Mouse (Mus musculus) gastrocnemius, postnatal 36 days (tissue): Measurements from ENCODE around the gene Lrmp. TPM values are rescaled to one million over a fixed set of nuclear protein-coding genes. Genes with fewer than 3 reads are reported as not detected.

Experiments
- DNase-seq, 2 experiments: peaks; one replicate each; pipeline ENCODE4 v3.0.0; 2022
- intact Hi-C: fragments of 180-260 bp; cut with DNase I; formaldehyde crosslinking; loops from one replicate; pipeline ENCODE4 v1.15.1; 2025
- total RNA-seq, 2 experiments: library from RNA; stranded (reverse); gene quantifications; 2 replicates each; pipeline ENCODE4 v1.2.3; 2021

Lrmp gene
- total RNA-seq, 2 experiments from 2014 or later, result 0.49 to 1.5 TPM

DNA sequence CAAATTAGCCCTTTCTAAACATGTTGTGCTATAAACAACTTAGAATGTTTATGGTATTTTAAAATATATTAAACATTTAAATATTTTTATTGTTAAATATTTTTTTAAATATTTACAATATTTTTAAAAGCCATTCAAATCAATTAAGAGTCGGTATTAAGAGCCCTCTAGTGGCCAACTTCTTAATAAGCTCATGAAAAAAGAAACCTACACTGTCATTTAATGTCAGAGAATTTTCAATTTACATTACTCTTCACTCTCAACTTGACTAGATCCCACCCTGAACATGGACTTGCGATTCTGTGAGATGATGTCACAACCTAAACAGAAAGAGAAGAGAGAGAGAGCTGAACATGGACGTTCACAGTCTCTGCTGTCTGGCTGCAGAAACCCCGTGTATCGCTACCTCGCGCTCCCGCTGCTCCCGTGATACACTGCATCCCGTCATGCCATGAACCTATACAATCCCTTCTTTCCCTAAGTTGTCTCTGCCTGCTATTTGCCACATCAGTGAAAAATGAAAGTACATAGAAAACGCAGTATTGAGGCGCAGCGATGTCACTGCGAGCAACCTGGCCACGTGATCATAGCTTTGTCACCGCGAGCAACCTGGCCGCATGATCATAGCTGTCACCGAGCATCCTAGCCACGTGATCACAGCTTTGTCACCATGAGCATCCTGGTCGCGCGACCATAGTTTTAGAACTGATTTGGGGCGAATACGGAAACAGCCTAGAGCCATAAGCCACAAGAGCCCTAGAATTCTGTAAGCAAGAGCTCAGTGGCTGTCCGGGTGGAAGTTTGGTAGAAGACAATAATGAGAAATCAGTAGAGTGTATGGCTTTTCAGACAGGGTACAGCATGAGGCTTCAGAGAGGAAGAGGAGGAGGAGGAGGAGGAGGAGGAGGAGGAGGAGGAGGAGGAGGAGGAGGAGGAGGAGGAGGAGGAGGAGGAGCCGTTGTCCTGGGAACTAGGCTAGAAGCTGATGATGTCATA, 71.9 kb downstream of the Lrmp start:
- intact Hi-C loops, result loop anchor here (2.0 kb wide), 1 partner anchor 99 kb away; no protein-coding TSS in a partner anchor
- DNase-seq, result no peak

DNA sequence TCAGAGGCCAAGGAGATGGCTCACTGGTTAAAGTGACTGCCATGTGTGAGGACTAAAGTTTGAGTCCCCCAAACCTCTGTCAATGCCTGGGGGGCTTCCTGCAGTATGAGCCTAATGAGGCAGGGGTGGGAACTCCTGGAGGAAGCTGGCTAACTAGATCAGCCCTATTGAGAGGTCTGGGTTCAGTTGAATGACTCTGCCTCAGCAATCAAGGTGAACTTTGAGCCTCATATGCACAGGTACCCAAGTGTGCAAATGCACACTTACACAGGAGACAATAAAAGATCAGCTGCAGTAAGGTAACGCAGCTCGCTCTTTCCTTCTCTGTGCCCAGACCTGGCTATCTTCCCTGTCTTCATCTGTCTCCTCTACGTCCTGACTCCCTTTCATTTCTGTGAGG, 77.6 kb downstream of the Lrmp start:
- intact Hi-C loops, result no loop called here
- DNase-seq, result no peak

DNA sequence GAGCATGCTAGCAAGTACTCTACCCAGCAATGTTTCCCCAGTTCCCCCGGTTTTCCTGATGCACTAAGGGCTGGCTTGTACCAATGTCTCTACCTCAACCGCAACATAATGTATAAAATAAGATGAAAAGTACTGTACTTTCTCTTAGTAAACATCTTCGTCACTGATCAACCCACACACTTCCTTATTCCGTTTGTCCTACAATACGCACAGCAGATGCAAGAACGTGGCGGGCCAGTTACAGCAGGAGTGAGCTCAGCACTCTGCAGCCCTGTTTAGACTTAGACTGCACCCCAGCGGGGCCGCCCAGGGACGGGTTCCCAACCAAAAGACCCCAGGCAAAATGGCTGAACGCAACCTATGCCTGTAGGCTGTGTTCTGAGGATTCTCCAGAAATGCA, 78.0 kb downstream of the Lrmp start:
- intact Hi-C loops, result no loop called here
- no peak for DNase-seq

DNA sequence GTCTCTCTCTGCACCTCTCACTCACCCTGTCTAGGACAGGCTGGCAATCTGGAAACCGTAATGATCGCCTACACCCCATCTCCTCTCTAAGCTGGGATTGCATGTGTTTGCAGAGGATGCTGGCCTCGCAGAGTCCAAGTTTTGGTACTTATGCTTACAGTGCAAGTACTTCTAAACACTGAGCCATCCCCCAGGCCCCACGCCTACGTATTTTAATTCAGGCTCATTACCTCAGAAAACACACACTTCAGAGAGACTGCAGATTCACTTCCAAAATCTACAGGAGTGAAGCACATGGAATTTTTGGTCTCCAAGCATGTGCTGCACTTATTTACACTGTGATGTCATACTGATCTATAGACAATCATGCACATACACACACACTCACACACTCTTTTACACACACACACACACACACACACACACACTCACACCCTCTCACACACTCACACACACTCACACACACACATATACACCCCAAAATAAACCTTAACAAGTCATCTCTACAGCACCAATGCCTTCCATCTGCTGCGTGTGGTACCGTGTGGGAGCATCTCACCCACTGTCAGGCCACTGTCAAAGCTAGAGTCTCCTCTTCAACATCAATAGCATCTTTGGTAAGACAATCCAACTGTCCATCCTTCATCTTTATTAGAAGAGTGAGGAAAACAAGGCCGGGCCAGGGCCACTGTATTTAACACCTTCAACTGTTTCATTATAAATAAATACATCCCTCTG, 82.7 kb downstream of the Lrmp start:
- DNase-seq, result no peak
- intact Hi-C loops, result no loop called here

DNA sequence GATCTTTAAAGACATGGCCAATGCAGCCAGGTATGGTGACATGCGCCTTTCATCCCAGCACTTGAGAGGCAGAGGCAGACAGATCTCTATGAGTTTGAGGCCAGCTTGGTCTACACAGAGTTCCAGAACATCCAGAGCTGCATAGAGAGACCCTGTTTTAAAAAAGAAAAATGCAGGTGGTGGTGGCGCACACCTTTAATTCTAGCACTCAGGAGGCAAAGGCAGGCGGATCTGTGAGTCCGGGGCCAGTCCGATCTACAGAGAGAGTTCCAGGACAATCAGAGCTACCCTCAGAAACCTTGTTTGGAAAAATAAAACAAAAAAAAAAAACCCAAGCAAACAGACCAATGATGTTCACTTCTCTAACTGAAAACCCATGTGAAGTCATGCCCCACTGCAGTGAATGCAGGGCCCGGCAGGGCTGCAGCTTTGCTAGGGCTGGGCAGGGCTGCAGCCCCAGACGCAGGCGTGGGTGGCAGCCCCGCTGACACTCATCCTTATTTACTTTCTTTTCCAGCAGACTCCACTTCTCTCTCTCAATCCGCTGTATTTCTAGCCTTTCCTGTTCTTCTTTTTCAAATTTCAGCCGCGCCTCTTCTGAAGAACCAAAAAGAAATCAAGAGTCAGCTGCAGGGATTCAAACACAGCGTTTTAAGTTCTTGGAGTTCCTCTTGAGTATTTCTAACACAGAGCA, 87.1 kb downstream of the Lrmp start:
- DNase-seq, result no peak
- intact Hi-C loops, result no loop called here

DNA sequence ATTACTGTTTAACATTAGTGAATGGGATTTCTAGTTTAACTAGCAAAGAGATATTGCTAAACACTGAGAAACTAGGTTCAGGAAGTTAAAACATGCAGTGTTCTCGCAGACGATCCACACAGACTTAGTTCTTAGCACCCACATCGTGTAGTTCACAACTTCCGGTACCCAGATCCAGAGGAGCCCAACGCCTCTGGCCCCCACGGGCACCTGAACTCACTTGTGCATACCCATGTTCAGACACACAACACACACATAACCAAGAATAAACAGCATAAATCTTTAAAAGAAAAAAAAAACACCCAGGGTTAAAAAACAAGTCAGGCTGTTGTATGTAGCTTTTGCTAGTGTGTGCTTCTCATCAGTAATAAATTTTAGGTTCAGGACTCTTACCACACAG, 89.0 kb downstream of the Lrmp start:
- intact Hi-C loops, result no loop called here
- no peak for DNase-seq

DNA sequence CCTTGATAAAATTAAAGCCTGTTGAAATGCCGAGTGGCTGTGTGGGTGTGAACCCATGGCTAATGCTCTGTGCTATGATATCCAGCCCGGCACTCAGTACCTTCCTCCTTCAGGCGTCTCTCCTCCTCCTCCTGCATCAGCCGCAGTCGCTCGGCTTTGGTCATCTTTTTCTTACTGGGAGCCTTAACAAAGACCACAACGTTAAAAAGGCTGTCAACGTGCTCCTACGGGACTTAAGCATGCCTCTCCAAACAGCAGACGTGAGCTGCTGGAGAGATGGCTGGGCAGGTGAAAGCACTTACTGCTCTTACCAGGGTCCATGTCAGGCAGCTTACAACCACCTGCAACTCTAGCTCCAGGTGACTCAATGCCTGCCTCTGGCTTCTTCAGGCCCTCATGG, 89.7 kb downstream of the Lrmp start:
- DNase-seq, result no peak
- intact Hi-C loops, result no loop called here

DNA sequence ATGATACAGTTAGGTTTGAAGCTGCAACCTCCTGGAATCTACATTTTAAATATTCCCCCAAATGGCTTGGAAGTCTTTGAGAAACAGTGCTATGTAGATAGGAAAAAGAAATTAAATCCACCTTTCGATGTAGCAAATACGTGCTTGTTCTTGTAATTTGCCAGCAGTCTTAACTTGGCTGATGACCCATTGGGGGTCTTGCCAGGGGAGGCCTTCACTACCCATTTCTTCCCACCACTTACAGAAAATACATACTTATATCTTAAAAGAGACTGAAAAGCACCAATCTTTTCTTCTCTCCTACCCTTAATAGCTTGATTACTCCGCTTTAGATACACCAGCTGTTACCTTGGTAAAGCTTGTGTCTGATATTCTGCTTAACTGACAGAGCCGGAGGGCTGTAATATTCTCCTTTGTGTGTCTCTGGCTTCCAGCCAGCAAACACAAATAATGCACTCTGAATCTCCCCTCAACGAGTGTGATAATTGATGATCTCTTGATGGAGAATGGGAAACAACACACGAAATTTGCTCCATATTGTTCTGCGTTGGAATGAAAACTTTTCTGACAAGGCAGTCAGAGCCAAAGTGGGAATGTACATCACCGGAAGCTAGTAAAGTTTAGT, 94.7 kb downstream of the Lrmp start:
- DNase-seq, result no peak
- intact Hi-C loops, result loop anchor here (2.0 kb wide), 1 partner anchor 41 kb away; the partner anchor contains the start of gene Kras

DNA sequence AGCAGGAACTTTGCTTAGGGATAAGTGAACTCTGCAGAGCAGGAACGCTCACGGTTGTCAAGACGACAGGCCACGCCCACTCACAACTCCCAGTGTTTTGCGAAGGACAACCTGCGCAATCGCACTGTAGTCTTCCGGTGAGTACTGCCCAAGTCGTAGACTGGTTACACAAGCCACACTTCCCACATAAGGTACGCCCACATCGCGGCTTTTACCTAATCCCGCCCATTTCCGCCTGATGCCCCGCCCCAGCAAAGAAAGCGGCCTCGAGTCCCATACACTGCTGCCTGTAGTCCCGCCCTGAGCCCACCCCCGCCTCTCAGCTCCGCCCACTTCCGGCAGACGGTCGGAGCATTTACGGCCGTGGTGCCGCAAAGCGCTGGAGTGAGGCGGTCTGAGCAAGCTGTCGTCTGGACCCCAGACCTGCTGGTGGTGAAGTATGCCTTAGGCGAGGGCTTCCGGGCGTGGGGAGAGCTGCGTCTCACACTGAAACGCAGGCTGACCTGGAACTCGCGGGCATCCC, 95.4 kb downstream of the Lrmp start, which contains the start of the genes Casc1 and Etfrf1:
Gene Casc1 (minus strand): TSS at position 190 of the 523 bp plus-strand sequence.
Gene Etfrf1 (plus strand): TSS at position 319 of the 523 bp plus-strand sequence.
- intact Hi-C loops, result loop anchor here (2.0 kb wide), 1 partner anchor 40 kb away; the partner anchor contains the start of gene Kras
- DNase-seq, result peak; percentile 97 to 98

DNA sequence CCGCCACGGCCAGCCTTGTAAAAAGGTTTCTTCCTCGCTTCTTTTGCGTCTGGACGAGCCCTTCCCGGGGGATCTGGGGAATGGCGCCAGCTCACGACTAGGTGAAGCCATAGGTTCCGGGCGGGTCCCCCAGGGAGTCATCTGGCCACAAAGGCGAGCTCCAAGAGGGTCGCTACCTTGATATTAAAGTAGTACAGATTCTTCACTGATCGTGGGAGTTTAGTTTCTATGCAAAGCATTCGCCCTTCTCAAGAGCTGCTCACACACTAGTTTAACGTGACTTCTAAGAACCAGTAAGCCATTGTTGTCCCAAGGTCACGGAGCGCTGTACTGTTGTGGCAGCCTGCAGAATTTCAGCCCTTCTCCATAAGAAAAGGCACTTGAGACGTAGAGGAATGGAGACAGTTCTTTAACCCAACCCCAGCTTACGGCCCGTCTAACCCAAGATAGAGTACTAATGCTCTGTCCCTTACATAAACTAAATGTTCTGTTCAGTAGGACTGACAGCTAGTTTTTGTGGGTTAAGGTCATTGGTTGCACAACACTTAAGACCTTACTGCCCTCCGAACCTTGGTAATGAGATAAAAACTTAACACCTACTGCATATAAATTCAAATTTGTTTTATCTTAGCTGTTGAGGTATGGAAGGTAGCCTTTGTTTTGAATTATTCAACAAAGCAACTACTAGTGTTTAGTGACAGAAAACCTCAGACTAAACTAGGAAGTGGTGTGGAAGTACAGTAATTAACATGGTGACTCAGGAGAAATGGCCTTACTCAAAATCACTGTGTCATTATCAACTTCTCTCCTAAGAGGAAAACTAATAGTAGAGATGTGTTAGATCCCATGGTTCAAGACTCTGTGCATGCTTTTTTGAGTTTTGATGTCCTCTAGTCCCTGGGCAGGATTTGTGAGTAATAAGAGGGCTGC, 96.2 kb downstream of the Lrmp start:
- intact Hi-C loops, result loop anchor here (2.0 kb wide), 1 partner anchor 39 kb away; the partner anchor contains the start of gene Kras
- DNase-seq, result no peak

DNA sequence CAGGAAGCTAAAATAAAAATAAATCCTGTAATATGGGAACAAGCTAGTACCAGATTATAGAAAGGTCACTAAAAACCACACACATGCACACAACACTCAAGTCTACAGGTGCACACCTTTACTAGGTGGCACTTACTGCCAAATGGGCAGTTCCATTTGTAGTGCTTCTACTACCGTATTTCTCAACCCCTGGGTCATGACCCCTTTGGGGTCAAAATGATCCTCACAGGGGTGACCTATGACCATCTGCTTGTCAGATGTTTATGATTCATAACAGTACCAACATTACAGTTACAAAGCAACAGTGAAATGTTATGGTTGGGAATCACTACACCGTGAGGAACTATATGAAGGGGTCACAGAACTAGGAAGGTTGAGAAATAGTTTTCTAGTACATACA, 98.5 kb downstream of the Lrmp start:
- intact Hi-C loops, result no loop called here

DNA sequence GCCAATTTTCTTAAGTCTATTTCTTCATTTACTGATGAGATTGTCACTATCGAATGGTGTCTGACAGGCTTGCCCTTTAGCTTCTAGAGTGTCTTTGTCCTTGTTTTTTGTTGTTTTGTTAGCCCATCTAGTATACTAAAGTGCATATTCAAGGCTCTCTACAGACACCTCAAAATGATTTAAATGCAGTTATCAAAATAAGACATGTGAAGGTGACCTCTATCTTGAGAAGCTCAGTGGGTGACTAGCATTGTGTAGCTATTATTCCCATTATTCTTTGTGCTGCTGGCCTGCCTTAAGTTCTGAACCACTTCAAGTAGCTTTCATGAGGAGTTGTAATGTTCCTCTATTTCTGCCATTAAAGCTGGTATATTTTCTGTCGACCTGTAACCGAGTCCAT, 100.4 kb downstream of the Lrmp start:
- intact Hi-C loops, result no loop called here
- no peak for DNase-seq

More for the DNA sequence above, 98.5 kb downstream of the Lrmp start:
- DNase-seq, result no peak

DNA sequence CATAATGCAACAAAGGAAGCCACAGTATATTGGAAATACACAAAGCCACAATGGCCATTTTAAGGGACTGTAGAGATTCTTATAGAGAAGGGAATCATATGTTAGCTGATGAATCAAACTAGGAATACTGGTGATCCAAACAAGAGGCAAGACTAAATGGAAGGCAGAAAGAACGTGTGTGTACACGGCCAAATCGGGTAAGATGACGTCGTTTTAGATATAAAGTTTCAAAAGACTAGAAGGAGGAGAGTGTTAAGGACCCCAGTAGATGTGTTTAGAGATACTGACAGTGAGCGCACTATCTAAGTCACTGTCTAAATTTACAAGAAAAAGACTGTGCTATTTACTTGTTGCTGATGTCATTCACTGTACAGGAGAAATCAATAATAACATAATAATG, 108.8 kb downstream of the Lrmp start:
- intact Hi-C loops, result no loop called here

More for the DNA sequence above, 108.8 kb downstream of the Lrmp start:
- DNase-seq, result no peak

Other genes starting within 250 kb of the Lrmp start
- gene Bcat1, start 39.5 kb upstream of the Lrmp start, total RNA-seq, result 1 to 10 TPM; 1.1 to 2.9 TPM
- gene Casc1, start 95.4 kb downstream of the Lrmp start, total RNA-seq, result under 1 TPM in 1 of 2 experiments, not detected in 1; 0.12 TPM
- gene Etfrf1, start 95.5 kb downstream of the Lrmp start, total RNA-seq, result 10 to 100 TPM; 48.3 to 53.0 TPM
- 10 to 100 TPM; 12.5 to 15.9 TPM for gene Kras, start 134.6 kb downstream of the Lrmp start, total RNA-seq